Comparison of ENCODE assay signal across 19 mouse cellular contexts in genomic region chr1:50831663-50832062, GRCm38 (mm10).
DNase-seq lines count a peak whose midpoint lies in the region; ATAC-seq and TF ChIP-seq lines count a peak whose summit lies in the region.
"Had no signal": no experiment of that assay in that cellular context is flagged by ENCODE, and none has a peak within 500 bp of the region (broad histone marks: within the 10 kb centered on the region; RNA-seq: fewer than 3 reads in every experiment).

No protein-coding gene starts in this region.

- H3K4me3 ChIP-seq in hindbrain, postnatal 0 days (ENCODE audit: low read length): no peak overlapping the region
- H3K4me3 ChIP-seq in hindbrain, embryonic 13.5 days: no peak overlapping the region
- no peak overlapping the region for H3K4me3 ChIP-seq in liver, postnatal 0 days (ENCODE audit: low read depth, low read length)
- H3K4me3 ChIP-seq in CH12.LX (replicated peaks in 1 of 3; ENCODE audit: low read depth in 2 of 3, low read length in 2 of 3, poor library complexity in 1 of 3): no peak overlapping the region
- H3K4me3 ChIP-seq: erythroblast, embryonic 14.5 days; forebrain, embryonic 13.5 days; heart, embryonic 10.5 days; hindbrain, embryonic 12.5 days; intestine, embryonic 15.5 days; kidney, embryonic 15.5 days; limb, embryonic 15.5 days had no signal

- H3K4me1 ChIP-seq in hindbrain, postnatal 0 days (ENCODE audit: insufficient read depth, low read length): no peaks in the 10 kb centered on the region
- H3K4me1 ChIP-seq in hindbrain, embryonic 13.5 days (replicated peaks): no peaks in the 10 kb centered on the region
- H3K4me1 ChIP-seq in liver, postnatal 0 days (ENCODE audit: insufficient read depth): no peaks in the 10 kb centered on the region
- peaks cover 0 to 11% of the 10 kb centered on the region in 2 experiments; a peak in 2 of 4 replicates for H3K4me1 ChIP-seq in CH12.LX (ENCODE audit: control insufficient read depth in 1 of 2, insufficient read depth in 2 of 2)
- H3K4me1 ChIP-seq: forebrain, embryonic 13.5 days; heart, embryonic 10.5 days; hindbrain, embryonic 12.5 days; intestine, embryonic 15.5 days; kidney, embryonic 15.5 days; limb, embryonic 15.5 days had no signal

- H3K9me3 ChIP-seq in hindbrain, postnatal 0 days (ENCODE audit: low read length): no peaks in the 10 kb centered on the region
- no peaks in the 10 kb centered on the region for H3K9me3 ChIP-seq in hindbrain, embryonic 13.5 days
- H3K9me3 ChIP-seq in liver, postnatal 0 days (ENCODE audit: low read length): no peaks in the 10 kb centered on the region
- no peaks in the 10 kb centered on the region for H3K9me3 ChIP-seq in CH12.LX (replicated peaks; ENCODE audit: low read length)
- H3K9me3 ChIP-seq: forebrain, embryonic 13.5 days; heart, embryonic 10.5 days; hindbrain, embryonic 12.5 days; intestine, embryonic 15.5 days; kidney, embryonic 15.5 days; limb, embryonic 15.5 days had no signal

- TF ChIP-seq POLR2A in CH12.LX (IDR thresholded peaks at IDR 0.05; ENCODE audit: low read depth, low read length): no peak

- no peaks in the 10 kb centered on the region for H3K36me3 ChIP-seq in hindbrain, postnatal 0 days (ENCODE audit: insufficient read depth, low read length)
- H3K36me3 ChIP-seq in hindbrain, embryonic 13.5 days: no peaks in the 10 kb centered on the region
- H3K36me3 ChIP-seq in liver, postnatal 0 days (replicated peaks; ENCODE audit: insufficient read depth, low read length): no peaks in the 10 kb centered on the region
- H3K36me3 ChIP-seq in CH12.LX (replicated peaks in 1 of 2; ENCODE audit: control insufficient read depth in 1 of 2, insufficient read depth in 1 of 2, low read length in 1 of 2): no peaks in the 10 kb centered on the region
- H3K36me3 ChIP-seq: heart, embryonic 10.5 days; hindbrain, embryonic 12.5 days; intestine, embryonic 15.5 days; kidney, embryonic 15.5 days; limb, embryonic 15.5 days had no signal

- no peaks in the 10 kb centered on the region for H3K27me3 ChIP-seq in hindbrain, postnatal 0 days (ENCODE audit: insufficient read depth, low read length)
- H3K27me3 ChIP-seq in hindbrain, embryonic 13.5 days: no peaks in the 10 kb centered on the region
- H3K27me3 ChIP-seq in liver, postnatal 0 days (ENCODE audit: insufficient read depth, low read length): no peaks in the 10 kb centered on the region
- H3K27me3 ChIP-seq in CH12.LX (replicated peaks): no peaks in the 10 kb centered on the region
- H3K27me3 ChIP-seq: forebrain, embryonic 13.5 days; hindbrain, embryonic 12.5 days; intestine, embryonic 15.5 days; kidney, embryonic 15.5 days; limb, embryonic 15.5 days had no signal

- no peak overlapping the region for H3K9ac ChIP-seq in hindbrain, postnatal 0 days (replicated peaks; ENCODE audit: low read length)
- no peak overlapping the region for H3K9ac ChIP-seq in hindbrain, embryonic 13.5 days
- no peak overlapping the region for H3K9ac ChIP-seq in liver, postnatal 0 days (replicated peaks)
- H3K9ac ChIP-seq in CH12.LX (ENCODE audit: insufficient read depth, low read depth): no peak overlapping the region
- H3K9ac ChIP-seq: forebrain, embryonic 13.5 days; hindbrain, embryonic 12.5 days; intestine, embryonic 15.5 days; kidney, embryonic 15.5 days; limb, embryonic 15.5 days had no signal

- dilution Hi-C loops in CH12.LX (cut with MboI; ENCODE audit: extremely low pct_ligation_motif_present, extremely low pct_unique_long_range_greater_than_20kb, low sequenced_read_pairs): no loop called here

- no peak for ATAC-seq in hindbrain, postnatal 0 days
- ATAC-seq in hindbrain, embryonic 13.5 days (ENCODE audit: low FRiP score): no peak
- no peak for ATAC-seq in liver, postnatal 0 days
- ATAC-seq: forebrain, embryonic 13.5 days; intestine, embryonic 15.5 days; midbrain, embryonic 16.5 days had no signal

- TF ChIP-seq CTCF in hindbrain, postnatal 0 days (IDR thresholded peaks at IDR 0.05; ENCODE audit: low read depth): peak; percentile 41; the same call in 1 of the 2 replicates
- peak; percentile 50 for TF ChIP-seq CTCF in liver, postnatal 0 days (IDR thresholded peaks at IDR 0.05; ENCODE audit: low read depth)
- no peak; a peak in 1 of 4 replicates for TF ChIP-seq CTCF in CH12.LX (conservative IDR thresholded peaks at IDR 0.05 in 1 of 2, IDR thresholded peaks at IDR 0.05 in 1 of 2; ENCODE audit: low read depth in 2 of 2, low read length in 2 of 2)

- no peak overlapping the region for H3K4me2 ChIP-seq in hindbrain, postnatal 0 days (ENCODE audit: low read depth, low read length)
- H3K4me2 ChIP-seq in hindbrain, embryonic 13.5 days: no peak overlapping the region
- H3K4me2 ChIP-seq in liver, postnatal 0 days (ENCODE audit: low read depth, low read length): no peak overlapping the region
- H3K4me2 ChIP-seq in CH12.LX (ENCODE audit: insufficient read depth, low read depth, poor library complexity, severe bottlenecking): no peak overlapping the region
- H3K4me2 ChIP-seq: forebrain, embryonic 13.5 days; hindbrain, embryonic 12.5 days; intestine, embryonic 15.5 days; kidney, embryonic 15.5 days; limb, embryonic 15.5 days had no signal

- DNase-seq in cerebellum, postnatal 10 days: peak; percentile 5 to 8
- DNase-seq in cerebellum, adult 9-10 months: no peak
- peak; percentile 3 for DNase-seq in hindbrain, postnatal 0 days (ENCODE audit: low spot score)
- no peak for DNase-seq in liver, postnatal 0 days
- no peak for DNase-seq in liver
- DNase-seq in CH12.LX (ENCODE audit: extremely low read depth): no peak
- DNase-seq in adrenal gland, postnatal 14 days: no peak
- DNase-seq: gastrocnemius, postnatal 36 days; heart, postnatal 14 days; lung, postnatal 10 days had no signal

- peak; percentile 7 for TF ChIP-seq RAD21 in CH12.LX (IDR thresholded peaks at IDR 0.05; ENCODE audit: low read depth, low read length)

- WGBS in hindbrain, postnatal 0 days: 46% methylated on average over 1 of the region's 1 CpGs
- 43% methylated on average over 1 of the region's 1 CpGs for WGBS in hindbrain, embryonic 13.5 days
- 41% methylated on average over 1 of the region's 1 CpGs for WGBS in liver, postnatal 0 days (ENCODE audit: insufficient replicate concordance)

- in situ Hi-C loops in CH12.LX (cut with MboI; ENCODE audit: low pct_ligation_motif_present, low pct_unique_long_range_greater_than_20kb, low sequenced_read_pairs): no loop called here

- no peak for TF ChIP-seq EP300 in liver, postnatal 0 days (IDR thresholded peaks at IDR 0.05; ENCODE audit: low read depth)
- TF ChIP-seq EP300 in CH12.LX (IDR thresholded peaks at IDR 0.05; ENCODE audit: low read length): no peak

- H3K27ac ChIP-seq in hindbrain, postnatal 0 days: no peak overlapping the region
- no peak overlapping the region for H3K27ac ChIP-seq in hindbrain, embryonic 13.5 days
- H3K27ac ChIP-seq in liver, postnatal 0 days (ENCODE audit: low read depth): no peak overlapping the region
- no peak overlapping the region for H3K27ac ChIP-seq in CH12.LX (ENCODE audit: insufficient read depth, low read depth)
- H3K27ac ChIP-seq: forebrain, embryonic 13.5 days; heart, embryonic 10.5 days; hindbrain, embryonic 12.5 days; intestine, embryonic 15.5 days; kidney, embryonic 15.5 days; limb, embryonic 15.5 days had no signal

- no peaks in the 10 kb centered on the region for H3K79me2 ChIP-seq in CH12.LX (replicated peaks; ENCODE audit: control insufficient read depth, extremely low read depth, insufficient read depth, poor library complexity, severe bottlenecking)

TF ChIP-seq in CH12.LX, 34 proteins besides CTCF, POLR2A, EP300 and RAD21:
- TF ChIP-seq GABPA (IDR thresholded peaks at IDR 0.05; ENCODE audit: insufficient replicate concordance, low read depth, low read length) (no peak), ELF1 (IDR thresholded peaks at IDR 0.05; ENCODE audit: low read depth, low read length) (no peak), CHD2 (IDR thresholded peaks at IDR 0.05; ENCODE audit: low read length) (no peak), SIN3A (IDR thresholded peaks at IDR 0.05; ENCODE audit: low read length) (no peak), KAT2A (IDR thresholded peaks at IDR 0.05; ENCODE audit: insufficient replicate concordance, low read length) (no peak), MAZ (IDR thresholded peaks at IDR 0.05; ENCODE audit: low read depth, low read length) (no peak), JUN (IDR thresholded peaks at IDR 0.05; ENCODE audit: insufficient read depth, low read depth, low read length) (no peak), HCFC1 (IDR thresholded peaks at IDR 0.05; ENCODE audit: low read depth, low read length) (no peak), BHLHE40 (IDR thresholded peaks at IDR 0.05; ENCODE audit: low read depth, low read length) (no peak), ETS1 (conservative IDR thresholded peaks at IDR 0.05; ENCODE audit: low read depth, low read length) (no peak), USF2 (conservative IDR thresholded peaks at IDR 0.05; ENCODE audit: low read depth, low read length) (no peak), MAX (IDR thresholded peaks at IDR 0.05; ENCODE audit: low read length) (no peak), MAFK (IDR thresholded peaks at IDR 0.05; ENCODE audit: insufficient replicate concordance, low read length) (no peak), JUND (conservative IDR thresholded peaks at IDR 0.05; ENCODE audit: low read depth, low read length) (no peak), RCOR1 (conservative IDR thresholded peaks at IDR 0.05; ENCODE audit: low read depth, low read length) (no peak), ZMIZ1 (IDR thresholded peaks at IDR 0.05; ENCODE audit: low read depth, low read length) (no peak)
TF ChIP-seq in CH12.LX: peak in this region for 0.

Comparison
In these comparisons a context has a peak if more than half of its experiments do, and no peak if none do; other contexts are left out.
1. DNase-seq: peak in cerebellum, postnatal 10 days (2 of 2) and hindbrain, postnatal 0 days (single experiment); none in cerebellum, adult 9-10 months (single experiment), liver, postnatal 0 days (single experiment), liver (single experiment), CH12.LX (single experiment) and adrenal gland, postnatal 14 days (single experiment).
2. CTCF ChIP-seq: peak in hindbrain, postnatal 0 days (single experiment) and liver, postnatal 0 days (single experiment); none in CH12.LX (0 of 2).